Mouse (Mus musculus) limb, embryonic 10.5 days (tissue): ENCODE measurements around the gene Cpm. TPM values are rescaled to one million over a fixed set of nuclear protein-coding genes. Genes with fewer than 3 reads are reported as not detected.

ENCODE experiments used
- DNase-seq: peaks from one replicate; pipeline ENCODE4 v3.0.0-alpha.2; 2017; ENCODE audit warnings: low spot score
- H3K27ac ChIP-seq: fragments of 300-500 bp; sonication (generic); 2 replicates; pipeline ENCODE4 v1.5.1; 2016; ENCODE audit warnings: mild to moderate bottlenecking
- H3K27me3 ChIP-seq: fragments of 300-500 bp; sonication (generic); 2 replicates; pipeline ENCODE4 v1.6.1; 2016; ENCODE audit warnings: low read depth, mild to moderate bottlenecking; ENCODE audit not compliant: poor library complexity, severe bottlenecking
- H3K36me3 ChIP-seq: fragments of 300-500 bp; sonication (generic); 2 replicates; pipeline ENCODE4 v1.6.1; 2016; ENCODE audit warnings: mild to moderate bottlenecking, moderate library complexity
- H3K4me1 ChIP-seq: fragments of 300-500 bp; sonication (generic); 2 replicates; pipeline ENCODE4 v1.6.1; 2016
- H3K4me3 ChIP-seq: fragments of 300-500 bp; sonication (generic); 2 replicates; pipeline ENCODE4 v1.5.1; 2016; ENCODE audit warnings: mild to moderate bottlenecking, moderate library complexity
- H3K9me3 ChIP-seq: fragments of 300-500 bp; sonication (generic); replicated peaks from 2 replicates; pipeline ENCODE4 v1.6.1; 2016; ENCODE audit warnings: mild to moderate bottlenecking
- WGBS: fragments of 180-500 bp; shearing (Covaris S2); methylation state at CpG from one replicate; pipeline ENCODE4 v1.1.7; 2016; 5-methylcytosine and 5-hydroxymethylcytosine counted together
- polyA plus RNA-seq: library from polyadenylated mRNA; unstranded; fragments of >200 nt; fragmentation: Nextera tagmentation; extraction: Ambion mirVana; gene quantifications from 2 replicates; pipeline ENCODE4 v1.2.1, GENCODE M21; 2016

Gene Cpm
- polyA plus RNA-seq, 1 experiment from 2014 or later: 31.5 TPM

DNA sequence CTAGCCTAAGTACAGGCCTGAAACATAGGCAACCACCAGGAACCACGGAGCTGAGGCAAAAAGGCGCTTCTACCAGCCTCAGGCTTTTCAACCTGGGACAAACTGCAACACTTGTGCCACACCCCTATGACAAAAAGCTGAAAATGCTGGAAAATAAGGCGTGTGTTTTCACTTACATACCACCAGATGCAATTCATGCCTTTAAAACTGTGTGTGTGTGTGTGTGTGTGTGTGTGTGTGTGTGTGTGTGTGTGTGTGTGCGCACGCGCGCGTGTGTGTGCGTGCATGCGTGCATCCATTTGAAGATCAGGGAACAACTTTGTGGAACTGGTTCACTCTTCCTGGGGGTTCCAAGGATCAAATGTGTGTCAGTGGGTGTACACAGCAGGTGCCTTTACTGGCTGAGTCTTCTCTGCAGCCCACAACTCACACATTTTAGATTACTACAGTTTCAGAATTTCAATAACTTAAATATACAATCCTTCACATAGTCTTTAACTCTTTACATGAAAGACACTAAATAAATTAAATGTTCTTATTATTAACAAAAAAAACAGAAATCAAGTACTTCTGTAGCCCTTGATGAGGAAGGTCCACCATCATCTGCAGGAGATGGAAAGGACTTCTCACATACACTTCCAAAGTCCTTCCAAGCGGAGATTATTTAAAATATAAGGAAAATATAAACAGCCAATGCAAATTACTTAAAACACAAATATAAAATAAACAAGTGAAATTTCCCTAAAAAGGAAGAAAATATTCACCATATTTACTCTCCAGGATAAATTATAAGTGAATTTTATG, 60.2 kb downstream of the Cpm start:
- Histone ChIP-seq H3K27ac (no peak overlapping the region), H3K4me1 (no peaks in the 10 kb centered on the region), H3K4me3 (no peak overlapping the region), H3K9me3 (no peaks in the 10 kb centered on the region), H3K27me3 (no peaks in the 10 kb centered on the region), H3K36me3 (peaks cover 74% of the 10 kb centered on the region)
- DNase-seq: no peak
- 94% methylated on average over 11 of the region's 11 CpGs for WGBS

DNA sequence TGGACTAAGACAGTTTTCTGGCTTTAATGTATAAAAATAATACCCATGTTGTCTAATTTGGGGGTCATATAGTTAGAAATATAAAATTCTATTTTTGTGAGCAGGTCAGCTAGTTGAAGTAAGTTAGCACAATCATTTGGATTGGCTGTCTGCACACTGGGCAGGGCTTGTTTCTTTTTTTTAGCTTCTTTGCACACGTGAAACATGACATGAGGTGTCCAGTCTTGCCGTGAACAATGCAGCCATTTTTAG, 60.7 kb downstream of the Cpm start:
- 94% methylated on average over 2 of the region's 2 CpGs for WGBS
- Histone ChIP-seq H3K4me1 (no peaks in the 10 kb centered on the region), H3K4me3 (no peak overlapping the region), H3K27ac (no peak overlapping the region), H3K27me3 (no peaks in the 10 kb centered on the region), H3K36me3 (peaks cover 77% of the 10 kb centered on the region), H3K9me3 (no peaks in the 10 kb centered on the region)
- DNase-seq: no peak

DNA sequence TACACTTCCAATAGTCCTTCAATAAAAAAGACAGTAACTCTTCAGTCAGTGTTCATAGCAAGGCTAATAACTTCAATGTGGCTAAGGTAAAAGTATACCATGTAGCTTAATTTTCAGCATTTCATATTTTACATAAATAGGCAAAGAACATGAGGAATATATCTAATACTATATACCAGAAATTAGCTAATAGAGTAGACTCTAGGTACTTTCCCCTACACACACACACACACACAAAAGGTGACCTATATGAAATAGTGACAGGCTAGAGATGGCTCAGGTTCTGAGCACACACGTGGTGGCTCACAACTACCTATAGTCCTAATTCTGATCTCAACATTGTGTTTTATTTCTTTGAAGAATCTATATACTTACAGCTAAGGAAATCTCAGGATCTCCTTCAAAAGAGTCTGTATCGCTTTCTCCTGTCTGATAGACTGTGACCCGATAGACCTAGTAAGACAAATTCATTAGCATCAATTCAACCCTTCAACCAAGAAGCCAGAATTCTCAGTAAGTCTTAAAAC, 61.5 kb downstream of the Cpm start:
- Histone ChIP-seq H3K4me3 (no peak overlapping the region), H3K27me3 (no peaks in the 10 kb centered on the region), H3K9me3 (no peaks in the 10 kb centered on the region), H3K27ac (no peak overlapping the region), H3K36me3 (peaks cover 85% of the 10 kb centered on the region), H3K4me1 (no peaks in the 10 kb centered on the region)
- DNase-seq: no peak
- 97% methylated on average over 3 of the region's 3 CpGs for WGBS

DNA sequence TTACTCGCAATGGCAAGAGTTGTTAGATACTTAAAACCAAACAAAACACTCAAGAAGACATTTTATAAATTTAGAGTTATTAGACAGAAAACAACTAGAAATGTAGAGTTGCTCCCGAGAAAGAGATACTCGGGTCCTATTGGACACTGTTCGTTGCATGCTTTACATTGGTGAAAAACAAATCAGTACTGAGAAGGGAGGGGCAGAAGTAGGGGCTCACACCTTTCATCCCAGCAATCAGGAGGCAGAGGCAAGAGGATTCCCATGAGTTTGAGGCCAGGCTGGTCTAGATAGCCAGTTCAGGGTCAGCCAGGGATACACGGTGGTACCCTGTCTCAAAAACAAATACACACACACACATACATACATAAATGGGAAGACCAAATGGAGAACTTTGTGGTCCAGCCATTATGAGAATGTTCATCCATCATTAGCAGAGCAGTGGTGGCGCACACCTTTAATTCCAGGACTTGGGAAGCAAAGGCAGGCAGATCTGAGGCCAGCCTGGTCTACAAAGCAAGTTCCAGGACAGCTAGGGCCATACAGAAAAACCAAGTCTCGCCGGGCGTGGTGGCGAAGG, 62.2 kb downstream of the Cpm start:
- WGBS: 95% methylated on average over 10 of the region's 10 CpGs
- Histone ChIP-seq H3K4me1 (no peaks in the 10 kb centered on the region), H3K36me3 (peaks cover 91% of the 10 kb centered on the region)

DNA sequence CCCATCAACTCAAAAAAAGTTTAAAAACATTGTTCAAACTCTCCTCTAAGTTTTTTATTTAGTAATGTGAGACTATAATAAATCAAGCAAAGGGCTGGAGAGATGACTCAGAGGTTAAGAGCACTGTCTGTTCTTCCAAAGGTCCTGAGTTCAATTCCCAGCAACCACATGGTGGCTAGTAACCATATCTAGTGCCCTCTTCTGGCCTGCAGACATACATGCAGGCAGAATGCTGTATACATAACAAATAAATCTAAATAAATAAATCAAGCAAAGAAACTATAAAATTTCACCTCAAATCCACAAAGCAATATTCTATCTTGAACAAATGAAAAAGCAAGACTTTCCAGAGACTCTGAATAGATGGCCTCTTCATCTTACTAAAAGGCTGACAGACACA, 62.9 kb downstream of the Cpm start:
- Histone ChIP-seq H3K36me3 (peaks cover 95% of the 10 kb centered on the region), H3K9me3 (no peaks in the 10 kb centered on the region), H3K27ac (no peak overlapping the region), H3K27me3 (no peaks in the 10 kb centered on the region), H3K4me1 (no peaks in the 10 kb centered on the region), H3K4me3 (no peak overlapping the region)
- DNase-seq: no peak

More for the DNA sequence above, 62.2 kb downstream of the Cpm start:
- Histone ChIP-seq H3K4me3 (no peak overlapping the region), H3K9me3 (no peaks in the 10 kb centered on the region), H3K27ac (no peak overlapping the region), H3K27me3 (no peaks in the 10 kb centered on the region)
- DNase-seq: no peak

DNA sequence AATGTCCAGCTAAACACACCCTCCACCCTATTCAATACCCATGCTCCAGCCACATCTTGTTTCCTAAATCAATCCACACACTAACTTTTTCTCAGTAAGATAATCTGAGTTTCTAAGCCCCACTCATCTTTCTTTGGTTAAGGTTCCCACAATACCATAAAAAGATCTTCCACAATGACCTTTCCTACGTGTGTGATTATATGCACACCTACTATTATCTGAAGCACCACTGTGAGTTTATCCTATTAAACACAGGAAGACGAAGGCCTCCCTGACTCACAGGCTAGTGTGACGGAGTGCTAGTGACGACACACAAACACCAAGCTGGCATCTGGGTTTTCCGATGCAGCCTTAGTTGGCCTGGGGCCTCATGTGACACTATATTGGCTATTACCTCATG, 63.7 kb downstream of the Cpm start:
- DNase-seq: no peak
- peaks cover 97% of the 10 kb centered on the region for H3K36me3 ChIP-seq
- H3K9me3 ChIP-seq: no peaks in the 10 kb centered on the region
- H3K4me3 ChIP-seq: no peak overlapping the region
- H3K4me1 ChIP-seq: no peaks in the 10 kb centered on the region
- WGBS: 93% methylated on average over 5 of the region's 5 CpGs
- H3K27ac ChIP-seq: no peak overlapping the region
- no peaks in the 10 kb centered on the region for H3K27me3 ChIP-seq

DNA sequence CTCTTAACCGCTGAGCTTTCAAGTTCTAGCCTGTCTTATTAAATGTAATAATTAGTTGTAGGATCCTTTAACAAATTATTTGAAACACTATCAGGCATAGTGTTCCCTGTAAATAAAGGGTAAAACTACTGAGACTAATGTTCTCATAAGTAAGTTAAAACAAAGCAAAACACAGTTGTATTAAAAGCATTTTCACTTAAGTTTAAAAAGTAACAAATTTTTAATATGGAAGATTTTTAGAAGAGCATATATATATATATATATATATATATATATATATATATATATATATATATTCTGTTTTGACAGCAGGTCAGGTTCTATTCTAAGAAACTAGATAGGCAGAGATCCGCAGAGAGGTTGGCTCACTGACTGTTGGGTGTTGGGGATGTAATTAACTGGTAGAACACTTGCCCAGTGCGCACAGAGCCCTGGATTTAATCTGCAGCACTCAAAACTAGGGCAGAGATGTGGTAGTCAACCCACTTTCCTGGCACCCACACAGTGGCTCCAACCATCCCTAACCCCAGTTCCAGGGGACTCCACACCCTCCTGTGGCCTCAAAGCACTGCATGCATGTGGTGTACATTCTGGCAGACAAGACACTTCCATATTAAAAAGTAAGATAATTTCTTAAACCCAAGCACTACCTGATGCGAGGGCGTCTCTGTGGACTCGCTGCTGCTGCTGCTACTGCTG, 65.1 kb downstream of the Cpm start:
- H3K4me1 ChIP-seq: no peaks in the 10 kb centered on the region
- DNase-seq: no peak
- H3K4me3 ChIP-seq: no peak overlapping the region
- peaks cover 97% of the 10 kb centered on the region for H3K36me3 ChIP-seq
- H3K27me3 ChIP-seq: no peaks in the 10 kb centered on the region
- H3K27ac ChIP-seq: no peak overlapping the region
- no peaks in the 10 kb centered on the region for H3K9me3 ChIP-seq
- WGBS: 98% methylated on average over 6 of the region's 6 CpGs

DNA sequence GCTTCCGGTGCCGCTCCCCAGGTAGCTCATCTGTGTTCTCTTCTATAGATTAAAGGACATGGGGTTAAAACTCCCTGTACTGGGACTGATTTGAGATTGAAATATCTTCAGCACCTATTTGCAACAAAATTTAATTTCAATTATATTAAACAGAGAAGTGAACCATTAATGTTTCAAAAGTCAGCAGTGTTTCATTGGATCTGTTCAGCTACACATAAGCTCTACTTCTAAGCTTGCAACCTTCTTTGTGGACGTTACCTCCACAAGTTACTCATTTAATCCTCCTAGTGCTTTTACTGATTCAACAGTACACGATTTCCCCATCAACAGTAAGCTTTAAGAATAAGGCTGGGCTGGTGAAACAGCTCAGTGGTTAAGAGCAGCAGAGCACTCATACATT, 65.7 kb downstream of the Cpm start:
- H3K27me3 ChIP-seq: no peaks in the 10 kb centered on the region
- no peaks in the 10 kb centered on the region for H3K4me1 ChIP-seq
- WGBS: 93% methylated on average over 4 of the region's 4 CpGs
- no peak overlapping the region for H3K4me3 ChIP-seq
- H3K27ac ChIP-seq: no peak overlapping the region
- H3K36me3 ChIP-seq: peaks cover 97% of the 10 kb centered on the region
- no peak for DNase-seq
- no peaks in the 10 kb centered on the region for H3K9me3 ChIP-seq

DNA sequence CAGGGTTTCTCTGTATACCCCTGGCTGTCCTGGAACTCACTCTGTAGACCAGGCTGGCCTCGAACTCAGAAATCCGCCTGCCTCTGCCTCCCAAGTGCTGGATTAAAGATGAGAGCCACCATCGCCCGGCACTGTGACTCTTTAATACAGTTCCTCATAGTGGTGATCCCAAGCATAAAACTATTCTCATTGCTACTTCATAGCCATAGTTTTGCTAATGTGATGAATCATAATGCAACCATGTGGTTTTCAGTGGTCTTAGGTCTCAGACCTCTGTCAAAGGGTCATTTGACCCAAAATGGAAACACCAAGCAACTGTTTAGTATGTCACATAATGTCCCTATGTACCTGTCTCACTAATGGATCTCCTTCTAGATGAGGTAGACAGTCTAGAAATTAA, 66.3 kb downstream of the Cpm start:
- Histone ChIP-seq H3K4me3 (no peak overlapping the region), H3K9me3 (no peaks in the 10 kb centered on the region), H3K36me3 (peaks cover 97% of the 10 kb centered on the region), H3K4me1 (no peaks in the 10 kb centered on the region), H3K27ac (no peak overlapping the region), H3K27me3 (no peaks in the 10 kb centered on the region)
- WGBS: 94% methylated on average over 4 of the region's 4 CpGs
- DNase-seq: no peak

DNA sequence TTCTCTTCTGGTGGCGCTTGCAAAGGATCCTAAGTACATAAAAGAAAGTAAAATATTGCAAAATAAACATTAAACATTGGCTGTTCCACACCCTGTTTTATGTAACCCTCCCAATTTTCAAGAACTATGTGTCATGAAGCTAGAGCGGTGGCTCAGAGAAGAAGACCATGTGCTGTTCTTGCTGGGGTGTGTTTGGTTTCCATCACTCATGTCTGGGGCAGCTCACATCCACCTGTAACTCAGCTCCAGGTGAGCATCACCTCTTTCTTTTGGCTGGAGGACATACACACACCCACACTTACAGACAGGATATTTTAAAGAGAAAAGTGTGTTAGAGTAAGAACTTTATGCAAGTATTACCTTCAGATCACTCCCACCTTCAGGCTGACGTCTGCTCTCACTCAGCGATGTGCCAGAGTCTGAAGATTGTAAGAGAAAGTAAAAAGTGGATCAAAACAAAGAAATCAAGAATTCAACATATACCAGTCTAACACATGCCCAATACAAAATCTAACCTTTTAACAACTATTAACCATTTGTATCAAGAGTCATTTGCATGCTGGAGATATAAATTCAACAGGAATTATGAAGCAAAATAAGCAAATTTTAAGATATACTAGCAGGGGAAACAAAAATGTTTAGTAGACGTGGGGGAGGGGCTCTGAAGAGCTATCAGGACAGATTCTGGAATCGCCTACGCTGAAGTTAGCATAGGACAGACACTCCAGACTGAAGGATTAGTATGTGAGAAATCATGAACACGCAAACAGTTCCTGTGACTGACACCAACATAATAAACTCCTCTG, 66.9 kb downstream of the Cpm start:
- Histone ChIP-seq H3K36me3 (peaks cover 97% of the 10 kb centered on the region), H3K4me3 (no peak overlapping the region), H3K9me3 (no peaks in the 10 kb centered on the region), H3K4me1 (no peaks in the 10 kb centered on the region), H3K27ac (no peak overlapping the region), H3K27me3 (no peaks in the 10 kb centered on the region)
- no peak for DNase-seq
- WGBS: 96% methylated on average over 8 of the region's 8 CpGs

DNA sequence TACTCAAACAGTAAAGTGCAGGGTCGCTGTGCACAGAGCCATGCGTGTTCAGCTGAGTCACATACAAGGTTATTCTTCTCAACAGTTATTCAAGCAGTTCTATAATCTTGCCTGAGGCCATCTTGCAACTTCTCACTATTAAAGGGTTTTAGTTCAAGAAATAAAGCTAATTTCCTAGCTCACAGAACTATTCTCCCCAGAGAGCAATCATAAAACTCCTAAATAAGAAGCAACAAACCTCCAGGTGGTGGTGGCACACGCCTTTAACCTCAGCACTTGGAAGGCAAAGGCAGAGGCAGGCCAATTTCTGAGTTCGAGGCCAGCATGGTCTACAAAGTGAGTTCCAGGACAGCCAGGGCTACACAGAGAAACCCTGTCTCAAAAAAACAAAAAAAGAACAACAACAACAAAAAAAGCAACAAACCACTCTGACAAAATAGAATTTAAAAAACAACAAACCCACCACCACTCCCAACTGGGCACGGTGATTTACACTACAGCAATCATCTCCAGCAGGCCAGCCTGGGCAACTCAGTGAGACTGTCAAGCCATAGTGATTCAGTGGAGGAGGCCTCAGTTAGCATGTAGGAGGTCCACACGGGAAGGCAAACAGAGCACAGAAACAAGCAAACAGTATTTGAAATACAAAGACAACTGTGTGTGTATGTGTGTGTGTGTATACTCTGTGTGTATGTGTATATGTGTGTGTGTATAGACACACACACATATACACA, 67.7 kb downstream of the Cpm start:
- no peak overlapping the region for H3K27ac ChIP-seq
- H3K27me3 ChIP-seq: no peaks in the 10 kb centered on the region
- H3K9me3 ChIP-seq: no peaks in the 10 kb centered on the region
- no peak overlapping the region for H3K4me3 ChIP-seq
- no peaks in the 10 kb centered on the region for H3K4me1 ChIP-seq
- DNase-seq: no peak
- 95% methylated on average over 6 of the region's 6 CpGs for WGBS
- H3K36me3 ChIP-seq: peaks cover 97% of the 10 kb centered on the region

DNA sequence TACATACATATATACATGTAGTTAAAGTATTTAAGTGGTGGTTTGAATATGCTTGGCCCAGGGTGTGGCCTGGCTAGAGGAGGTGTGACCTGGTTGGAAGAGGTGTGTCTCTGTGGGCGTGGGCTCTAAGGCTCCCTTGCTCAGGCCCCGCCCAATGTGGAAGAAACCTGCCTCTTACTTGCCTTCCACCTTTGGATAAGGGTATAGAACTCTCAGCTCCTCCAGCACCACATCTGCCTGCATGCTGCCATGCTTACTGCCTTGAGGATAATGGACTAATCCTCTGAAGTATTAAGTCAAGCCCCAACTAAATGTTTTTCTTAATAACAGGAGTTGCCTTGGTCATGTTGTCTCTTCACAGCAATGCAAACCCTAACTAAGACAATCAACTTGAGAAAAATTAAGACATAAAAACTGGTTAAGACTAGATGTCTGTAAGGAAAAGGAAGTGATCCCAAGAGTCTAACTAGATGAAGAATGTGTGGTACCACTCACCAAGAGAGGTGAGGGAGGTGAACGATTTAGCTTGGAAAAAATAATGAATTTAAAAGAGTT, 68.3 kb downstream of the Cpm start:
- Histone ChIP-seq H3K27me3 (no peaks in the 10 kb centered on the region), H3K27ac (no peak overlapping the region), H3K4me3 (no peak overlapping the region), H3K36me3 (peaks cover 97% of the 10 kb centered on the region), H3K9me3 (no peaks in the 10 kb centered on the region), H3K4me1 (no peaks in the 10 kb centered on the region)
- no peak for DNase-seq
- 90% methylated on average over 3 of the region's 3 CpGs for WGBS
